Mouse (Mus musculus): ENCODE results near the gene Ctbs.

DNA sequence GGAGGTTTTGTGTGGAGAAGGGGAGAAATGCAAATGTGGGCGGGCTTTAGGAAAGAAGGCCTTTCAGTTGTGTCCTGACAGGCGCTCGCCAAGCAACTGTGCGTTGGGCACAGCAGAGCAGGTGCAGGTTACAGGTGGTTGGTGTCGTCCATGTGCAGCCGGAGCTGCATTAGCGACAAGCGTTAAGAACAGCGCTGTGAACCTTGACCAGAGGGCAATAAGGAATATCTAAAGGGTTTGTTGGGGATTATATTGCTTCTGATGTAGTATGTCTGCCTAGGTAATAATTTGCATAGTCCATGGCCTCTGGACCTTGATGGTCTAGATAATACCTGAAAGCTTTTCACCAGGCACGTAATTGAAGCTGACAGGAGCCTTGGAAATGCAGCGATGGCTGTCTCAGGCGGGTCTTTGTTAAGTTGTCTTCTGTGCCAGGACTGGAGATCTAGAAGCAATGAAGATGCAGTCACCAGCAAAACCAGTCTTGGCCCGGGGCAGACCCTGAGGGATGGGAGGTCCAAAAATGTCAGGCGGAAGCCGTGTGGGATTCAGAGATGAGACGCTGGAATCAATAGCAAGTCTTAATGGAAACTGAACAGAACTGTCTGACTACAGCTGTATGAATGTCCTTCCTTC lies 42.4 kb upstream of the Ctbs start:
- TF ChIP-seq CTCF (IDR thresholded peaks at IDR 0.05; ENCODE audit: low read depth, low read length) (no peak), POLR2A (IDR thresholded peaks at IDR 0.05; ENCODE audit: extremely low read depth, insufficient read depth, low read length) (no peak)

Data from liver, adult 2 months (tissue).